Mouse (Mus musculus) limb, embryonic 13.5 days (tissue): ENCODE data around the gene Vmn2r76. TPM values are rescaled to one million over a fixed set of nuclear protein-coding genes. Genes with fewer than 3 reads are reported as not detected.
A peak's percentile ranks its signal among the peaks of the same experiment; 100 is the strongest.
"Not testable (repeated sequence)": the region's sequence is repeated elsewhere in the genome, so short reads cannot be mapped to it uniquely, and the experiment has no call there.

Source experiments
- ATAC-seq: fragments of 200-750 bp; cut with Nextera tagmentation; 2 replicates; pipeline ENCODE4 v1.8.0; 2017; ENCODE audit warnings: low read depth, moderate number of reproducible peaks, moderate TSS enrichment; ENCODE audit not compliant: low FRiP score
- H3K27ac ChIP-seq: fragments of 300-500 bp; sonication (generic); 2 replicates; pipeline ENCODE4 v1.5.1; 2015; ENCODE audit warnings: inconsistent platforms, mild to moderate bottlenecking, moderate library complexity
- H3K27me3 ChIP-seq: fragments of 300-500 bp; sonication (generic); 2 replicates; pipeline ENCODE4 v1.6.1; 2015; ENCODE audit warnings: mild to moderate bottlenecking, inconsistent platforms
- H3K36me3 ChIP-seq: fragments of 300-500 bp; sonication (generic); 2 replicates; pipeline ENCODE4 v1.6.1; 2015; ENCODE audit warnings: inconsistent platforms, mild to moderate bottlenecking, moderate library complexity
- H3K4me1 ChIP-seq: fragments of 300-500 bp; sonication (generic); 2 replicates; pipeline ENCODE4 v1.6.1; 2015; ENCODE audit warnings: inconsistent platforms
- H3K4me2 ChIP-seq: fragments of 300-500 bp; sonication (generic); replicated peaks from 2 replicates; pipeline ENCODE4 v1.6.1; 2015; ENCODE audit warnings: inconsistent platforms, mild to moderate bottlenecking, moderate library complexity
- H3K4me3 ChIP-seq: fragments of 300-500 bp; sonication (generic); 2 replicates; pipeline ENCODE4 v1.5.1; 2015; ENCODE audit warnings: moderate library complexity, mild to moderate bottlenecking, inconsistent platforms
- H3K9ac ChIP-seq: fragments of 300-500 bp; sonication (generic); 2 replicates; pipeline ENCODE4 v1.6.1; 2015; ENCODE audit warnings: mild to moderate bottlenecking, inconsistent platforms
- H3K9me3 ChIP-seq: fragments of 300-500 bp; sonication (generic); 2 replicates; pipeline ENCODE4 v1.6.1; 2016; ENCODE audit warnings: inconsistent platforms
- WGBS: fragments of 180-500 bp; shearing (Covaris S2); methylation state at CpG from one replicate; pipeline ENCODE4 v1.1.7; 2015; 5-methylcytosine and 5-hydroxymethylcytosine counted together
- polyA plus RNA-seq: library from polyadenylated mRNA; unstranded; fragments of >200 nt; fragmentation: Nextera tagmentation; extraction: Ambion mirVana; gene quantifications from 2 replicates; pipeline ENCODE4 v1.2.1, GENCODE M21; 2015

Gene Vmn2r76
- polyA plus RNA-seq: not detected in 2 replicates

- H3K27me3 ChIP-seq: no peaks in the 10 kb centered on the region
- no peak within 1 kb of the TSS for H3K4me2 ChIP-seq
- no peaks in the 10 kb centered on the region for H3K9me3 ChIP-seq
- no peak within 1 kb of the TSS for H3K27ac ChIP-seq
- no peak within 1 kb of the TSS for H3K9ac ChIP-seq
- WGBS: 77% methylated on average over 1 of the region's 1 CpGs
- no peaks in the 10 kb centered on the region for H3K36me3 ChIP-seq
- ATAC-seq: no peak
- no peak within 1 kb of the TSS for H3K4me3 ChIP-seq
- H3K4me1 ChIP-seq: no peaks in the 10 kb centered on the region
Measured at GRCm38 (mm10) chr7:86246208-86246607, at the start of gene Vmn2r76. Vmn2r76 (minus strand) TSS chr7:86246308.

- Histone ChIP-seq H3K4me1 (no peaks in the 10 kb centered on the region), H3K4me2 (no peak within 1 kb of the TSS), H3K9me3 (no peaks in the 10 kb centered on the region), H3K27ac (no peak within 1 kb of the TSS), H3K36me3 (no peaks in the 10 kb centered on the region), H3K4me3 (no peak within 1 kb of the TSS), H3K27me3 (no peaks in the 10 kb centered on the region), H3K9ac (no peak within 1 kb of the TSS)
- 45% methylated on average over 1 of the region's 1 CpGs for WGBS
- no peak for ATAC-seq
Measured at GRCm38 (mm10) chr7:86277072-86277471, 31.0 kb upstream of the Vmn2r76 start, which contains the start of gene Olfr310. Olfr310 (minus strand) TSS chr7:86277172.

- H3K9me3 ChIP-seq: no peaks in the 10 kb centered on the region
Measured at GRCm38 (mm10) chr7:86211345-86211744, 34.8 kb downstream of the Vmn2r76 start.

GRCm38 (mm10) chr7:86171678-86172077, 74.4 kb downstream of the Vmn2r76 start, which contains the start of gene Vmn2r75:
Vmn2r75 (minus strand) TSS chr7:86171778.
- not testable (repeated sequence) for ATAC-seq, H3K4me2 ChIP-seq, H3K36me3 ChIP-seq, H3K27me3 ChIP-seq, H3K4me1 ChIP-seq, H3K9me3 ChIP-seq, H3K9ac ChIP-seq, H3K27ac ChIP-seq, H3K4me3 ChIP-seq
- 45% methylated on average over 1 of the region's 1 CpGs for WGBS

More at GRCm38 (mm10) chr7:86211345-86211744, 34.8 kb downstream of the Vmn2r76 start:
- no peaks in the 10 kb centered on the region for H3K36me3 ChIP-seq
- H3K27me3 ChIP-seq: no peaks in the 10 kb centered on the region
- H3K9ac ChIP-seq: no peak overlapping the region
- no peak overlapping the region for H3K27ac ChIP-seq
- H3K4me3 ChIP-seq: no peak overlapping the region
- H3K4me1 ChIP-seq: no peaks in the 10 kb centered on the region
- 0 out of 2 replicates have a peak, but pooled peaks have one; percentile 28 for ATAC-seq
- H3K4me2 ChIP-seq: no peak overlapping the region

Other genes starting within 250 kb of the Vmn2r76 start
- gene Vmn2r75, start 74.5 kb downstream of the Vmn2r76 start, polyA plus RNA-seq: not detected in 2 replicates
- gene Olfr310, start 30.9 kb upstream of the Vmn2r76 start, polyA plus RNA-seq: not detected in 2 replicates
- gene Olfr309, start 67.4 kb upstream of the Vmn2r76 start, polyA plus RNA-seq: not detected in 2 replicates
- gene Olfr308, start 79.3 kb upstream of the Vmn2r76 start, polyA plus RNA-seq: not detected in 2 replicates
- gene Olfr307, start 91.3 kb upstream of the Vmn2r76 start, polyA plus RNA-seq: not detected in 2 replicates
- gene Olfr305, start 120.6 kb upstream of the Vmn2r76 start, polyA plus RNA-seq: not detected in 2 replicates
- not detected in 2 replicates for gene Olfr304, start 140.3 kb upstream of the Vmn2r76 start, polyA plus RNA-seq
- not detected in 2 replicates for gene Olfr303, start 151.5 kb upstream of the Vmn2r76 start, polyA plus RNA-seq
- not detected in 2 replicates for gene Olfr301, start 157.5 kb upstream of the Vmn2r76 start, polyA plus RNA-seq
- gene Olfr299, start 213.6 kb upstream of the Vmn2r76 start, polyA plus RNA-seq: not detected in 2 replicates
- not detected in 2 replicates for gene Olfr298, start 246.2 kb upstream of the Vmn2r76 start, polyA plus RNA-seq